Mouse (Mus musculus) cortical plate, adult 2 months (tissue): ENCODE data around the gene Sh2d4b. TPM values are rescaled to one million over a fixed set of nuclear protein-coding genes. Genes with fewer than 3 reads are reported as not detected.

Experiments
- H3K27ac ChIP-seq: fragments of 200-500 bp; 2 replicates; pipeline ENCODE4 v1.5.1; 2012; ENCODE audit warnings: low read length, control low read depth, inconsistent platforms; ENCODE audit not compliant: insufficient read depth
- H3K4me1 ChIP-seq: fragments of 200-500 bp; 2 replicates; pipeline ENCODE4 v1.6.1; 2011; ENCODE audit warnings: low read length; ENCODE audit not compliant: control insufficient read depth, insufficient read depth
- H3K4me3 ChIP-seq: fragments of 200-500 bp; 2 replicates; pipeline ENCODE4 v1.5.1; 2011; ENCODE audit warnings: mild to moderate bottlenecking, low read length, control low read depth; ENCODE audit not compliant: insufficient read depth
- CTCF ChIP-seq: fragments of 200-500 bp; IDR thresholded peaks from 2 replicates; pipeline ENCODE4 v1.5.1; 2011; ENCODE audit warnings: mild to moderate bottlenecking, control low read depth, low read length; ENCODE audit not compliant: insufficient read depth; ENCODE audit errors: extremely low read depth
- POLR2A ChIP-seq: fragments of 200-500 bp; IDR thresholded peaks from 2 replicates; pipeline ENCODE4 v1.6.1; 2011; ENCODE audit warnings: mild to moderate bottlenecking, low read length, control low read depth; ENCODE audit not compliant: insufficient read depth; ENCODE audit errors: extremely low read depth
- polyA plus RNA-seq: library from polyadenylated mRNA; depleted of rRNA; stranded (reverse); fragments of >200 nt; gene quantifications from 2 replicates; pipeline ENCODE4 v1.2.3, GENCODE M21; 2012; rRNA removed

The Sh2d4b gene
- polyA plus RNA-seq, 1 experiment: 1.5 TPM

DNA sequence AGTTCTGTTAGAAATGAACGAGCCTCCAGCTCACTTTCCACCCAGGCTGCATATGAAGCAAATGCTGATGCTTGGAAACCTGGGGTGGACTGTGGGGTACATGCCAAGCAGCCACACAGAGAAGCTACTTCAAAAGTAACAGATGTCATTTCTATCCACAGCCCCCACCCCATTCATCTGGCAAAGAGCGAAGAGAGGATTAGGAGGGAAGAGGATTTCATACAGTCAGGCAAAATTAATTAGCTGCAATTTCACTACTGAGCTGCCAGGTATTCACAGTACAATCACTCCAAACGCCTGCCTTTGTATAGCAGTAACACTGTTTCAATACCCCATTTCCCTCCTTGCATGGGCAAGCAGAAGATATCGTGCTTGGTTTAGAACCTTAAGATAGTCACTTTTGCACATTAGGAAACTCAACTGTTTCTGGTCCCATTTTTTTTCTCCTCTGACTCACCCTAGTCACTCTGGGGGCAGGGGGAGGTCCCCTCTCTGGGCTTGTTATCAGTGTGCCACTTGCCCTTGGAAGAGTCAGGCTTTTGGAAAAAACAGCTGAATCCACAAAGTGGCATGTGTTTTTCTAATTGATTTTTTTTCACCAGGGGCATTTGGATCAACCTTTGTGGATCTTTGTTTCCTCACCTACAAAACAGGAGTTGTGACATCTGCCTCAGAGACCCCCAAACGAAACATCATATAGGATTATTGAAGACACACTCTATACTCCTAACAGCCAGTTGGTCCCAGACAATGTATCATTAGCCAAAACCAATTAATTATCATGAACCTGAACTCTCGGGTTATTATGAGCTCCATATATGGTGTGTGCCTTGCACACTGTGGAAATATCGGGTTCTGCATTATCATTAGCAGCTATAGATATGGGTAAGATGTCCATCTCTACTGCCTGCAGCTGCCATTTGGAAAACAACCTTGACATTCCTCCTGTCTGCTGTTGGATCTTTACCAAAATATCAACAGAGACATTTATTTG, 123.7 kb downstream of the Sh2d4b start:
- no peak overlapping the region for H3K27ac ChIP-seq
- TF ChIP-seq POLR2A: no peak
- TF ChIP-seq CTCF: no peak

More for the DNA sequence above, 123.7 kb downstream of the Sh2d4b start:
- H3K4me3 ChIP-seq: no peak overlapping the region
- no peaks in the 10 kb centered on the region for H3K4me1 ChIP-seq

Other genes with a start within 250 kb of the Sh2d4b start
- gene Tspan14, start 73.5 kb upstream of the Sh2d4b start, polyA plus RNA-seq: 60.9 and 61.0 TPM in 2 replicates
- gene Fam213a, start 120.5 kb upstream of the Sh2d4b start, polyA plus RNA-seq: 123 and 125 TPM in 2 replicates
- 0.27 and 0.36 TPM in 2 replicates for gene Dydc2, start 175.9 kb upstream of the Sh2d4b start, polyA plus RNA-seq
- gene Dydc1, start 179.6 kb upstream of the Sh2d4b start, polyA plus RNA-seq: 0.21 TPM in 1 of 2 replicates, not detected in the other
- gene Mat1a, start 211.8 kb upstream of the Sh2d4b start, polyA plus RNA-seq: 0.02 and 0.06 TPM in 2 replicates
- gene Sftpa1, start 238.5 kb upstream of the Sh2d4b start, polyA plus RNA-seq: not detected in 2 replicates